In the genomic region with DNA sequence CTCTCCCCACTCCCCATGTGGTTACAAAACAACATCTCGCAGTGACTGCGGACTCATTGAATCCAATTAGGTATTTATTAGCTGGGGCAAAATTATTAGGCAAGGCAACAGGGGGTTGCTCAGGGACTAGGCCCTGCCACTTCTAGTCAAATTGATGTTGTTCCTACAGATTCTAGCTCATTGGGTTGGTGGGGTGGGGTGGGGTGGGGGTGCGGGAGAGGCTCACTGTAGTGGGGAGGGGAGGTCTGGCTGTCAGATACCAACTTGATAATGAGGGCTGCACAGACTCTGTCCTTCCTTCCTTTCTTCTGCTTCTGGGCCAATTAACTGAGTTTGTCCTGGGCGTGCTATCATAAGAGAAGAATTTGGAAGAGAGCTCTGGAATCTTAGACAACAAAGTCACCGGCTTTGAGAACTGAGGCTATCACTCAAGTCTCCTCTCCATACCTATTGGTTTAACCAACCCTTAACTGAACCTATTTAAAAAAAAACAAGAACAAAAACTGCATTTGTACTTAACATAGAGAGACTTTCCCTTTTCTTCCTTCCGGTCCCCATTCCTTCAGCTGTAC, we compare ENCODE assay signal across 31 mouse cellular contexts.
A peak's percentile ranks its signal among the peaks of the same experiment; 100 is the strongest.
DNase-seq lines count a peak whose midpoint lies in the region; ATAC-seq lines count a peak whose summit lies in the region.
"Had no signal": no experiment of that assay in that cellular context is flagged by ENCODE, and none has a peak within 500 bp of the region (broad histone marks: within the 10 kb centered on the region; RNA-seq: fewer than 3 reads in every experiment).

No protein-coding gene starts in this region.

- no peaks in the 10 kb centered on the region for H3K9me3 ChIP-seq in embryonic facial prominence, embryonic 13.5 days
- no peaks in the 10 kb centered on the region for H3K9me3 ChIP-seq in embryonic facial prominence, embryonic 10.5 days
- H3K9me3 ChIP-seq in hindbrain, embryonic 11.5 days (ENCODE audit: control insufficient read depth, low read length) = no peaks in the 10 kb centered on the region
- H3K9me3 ChIP-seq in hindbrain, embryonic 10.5 days = no peaks in the 10 kb centered on the region
- no peaks in the 10 kb centered on the region for H3K9me3 ChIP-seq in neural tube, embryonic 11.5 days (ENCODE audit: control insufficient read depth, low read length)
- no peaks in the 10 kb centered on the region for H3K9me3 ChIP-seq in neural tube, embryonic 15.5 days (replicated peaks)
- H3K9me3 ChIP-seq: G1E; hindbrain, embryonic 15.5 days; intestine, embryonic 15.5 days; liver, embryonic 12.5 days; midbrain, embryonic 12.5 days had no signal

- no peak overlapping the region for H3K4me2 ChIP-seq in embryonic facial prominence, embryonic 13.5 days
- H3K4me2 ChIP-seq in hindbrain, embryonic 11.5 days (replicated peaks; ENCODE audit: low read depth, low read length) = no peak overlapping the region
- no peak overlapping the region for H3K4me2 ChIP-seq in neural tube, embryonic 11.5 days (ENCODE audit: low read depth)
- H3K4me2 ChIP-seq in neural tube, embryonic 15.5 days = no peak overlapping the region
- H3K4me2 ChIP-seq: heart, embryonic 11.5 days; hindbrain, embryonic 15.5 days; intestine, embryonic 15.5 days; liver, embryonic 12.5 days; midbrain, embryonic 12.5 days had no signal

- H3K4me3 ChIP-seq in embryonic facial prominence, embryonic 13.5 days = no peak overlapping the region
- H3K4me3 ChIP-seq in embryonic facial prominence, embryonic 10.5 days = no peak overlapping the region
- H3K4me3 ChIP-seq in hindbrain, embryonic 11.5 days (ENCODE audit: low read depth, low read length) = no peak overlapping the region
- H3K4me3 ChIP-seq in hindbrain, embryonic 10.5 days = no peak overlapping the region
- H3K4me3 ChIP-seq in neural tube, embryonic 11.5 days (ENCODE audit: low read depth, low read length) = no peak overlapping the region
- no peak overlapping the region for H3K4me3 ChIP-seq in neural tube, embryonic 15.5 days (replicated peaks)
- H3K4me3 ChIP-seq: hindbrain, embryonic 15.5 days; intestine, embryonic 15.5 days; liver, embryonic 12.5 days; megakaryocyte, embryonic 14.5 days; midbrain, embryonic 12.5 days had no signal

- no peak for DNase-seq in embryonic facial prominence, embryonic 10.5 days (ENCODE audit: low spot score)
- no peak for DNase-seq in hindbrain, embryonic 11.5 days (ENCODE audit: low spot score)
- no peak for DNase-seq in hindbrain, embryonic 10.5 days (ENCODE audit: low spot score)
- no peak for DNase-seq in neural tube, embryonic 11.5 days (ENCODE audit: low spot score)
- peak; percentile 65 for DNase-seq in retina, embryonic 14.5 days (ENCODE audit: low spot score)
- DNase-seq: adrenal gland, postnatal 25 days; cerebellum, adult 18-20 months; cerebellum, postnatal 10 days; gastrocnemius, postnatal 25 days; heart, adult 11 months; heart, postnatal 36 days; kidney, postnatal 4 days; liver, postnatal 0 days; lung, postnatal 4 days; right cerebral cortex, adult 18-20 months; right cerebral cortex, postnatal 4 days; thymus, adult 18-20 months; thymus, postnatal 25 days had no signal

- no peaks in the 10 kb centered on the region for H3K36me3 ChIP-seq in embryonic facial prominence, embryonic 13.5 days
- H3K36me3 ChIP-seq in embryonic facial prominence, embryonic 10.5 days (replicated peaks) = no peaks in the 10 kb centered on the region
- no peaks in the 10 kb centered on the region for H3K36me3 ChIP-seq in hindbrain, embryonic 11.5 days (ENCODE audit: control insufficient read depth, insufficient read depth, low read length)
- no peaks in the 10 kb centered on the region for H3K36me3 ChIP-seq in hindbrain, embryonic 10.5 days
- no peaks in the 10 kb centered on the region for H3K36me3 ChIP-seq in neural tube, embryonic 11.5 days (ENCODE audit: control insufficient read depth, insufficient read depth, low read length)
- no peaks in the 10 kb centered on the region for H3K36me3 ChIP-seq in neural tube, embryonic 15.5 days
- H3K36me3 ChIP-seq: G1E; hindbrain, embryonic 15.5 days; intestine, embryonic 15.5 days; liver, embryonic 12.5 days; midbrain, embryonic 12.5 days had no signal

- H3K9ac ChIP-seq in embryonic facial prominence, embryonic 13.5 days = no peak overlapping the region
- H3K9ac ChIP-seq in hindbrain, embryonic 11.5 days (ENCODE audit: low read depth, low read length) = no peak overlapping the region
- no peak overlapping the region for H3K9ac ChIP-seq in neural tube, embryonic 11.5 days (ENCODE audit: low read length)
- H3K9ac ChIP-seq in neural tube, embryonic 15.5 days (replicated peaks) = no peak overlapping the region
- H3K9ac ChIP-seq: hindbrain, embryonic 15.5 days; intestine, embryonic 15.5 days; liver, embryonic 12.5 days; liver, postnatal 0 days; midbrain, embryonic 12.5 days had no signal

- no peak overlapping the region for H3K27ac ChIP-seq in embryonic facial prominence, embryonic 13.5 days
- no peak overlapping the region for H3K27ac ChIP-seq in embryonic facial prominence, embryonic 10.5 days (replicated peaks)
- H3K27ac ChIP-seq in hindbrain, embryonic 11.5 days (ENCODE audit: low read depth, low read length) = no peak overlapping the region
- H3K27ac ChIP-seq in hindbrain, embryonic 10.5 days = no peak overlapping the region
- H3K27ac ChIP-seq in neural tube, embryonic 11.5 days (ENCODE audit: low read depth, low read length) = no peak overlapping the region
- H3K27ac ChIP-seq in neural tube, embryonic 15.5 days (replicated peaks) = no peak overlapping the region
- H3K27ac ChIP-seq: hindbrain, embryonic 15.5 days; intestine, embryonic 15.5 days; liver, embryonic 12.5 days; midbrain, embryonic 12.5 days; stomach, postnatal 0 days had no signal

- H3K4me1 ChIP-seq in embryonic facial prominence, embryonic 13.5 days = peaks cover 6% of the 10 kb centered on the region
- peaks cover 21% of the 10 kb centered on the region for H3K4me1 ChIP-seq in embryonic facial prominence, embryonic 10.5 days
- peaks cover 4% of the 10 kb centered on the region; the same call in 1 of the 2 replicates for H3K4me1 ChIP-seq in hindbrain, embryonic 11.5 days (replicated peaks; ENCODE audit: control insufficient read depth, insufficient read depth, low read length)
- peaks cover 27% of the 10 kb centered on the region for H3K4me1 ChIP-seq in hindbrain, embryonic 10.5 days (replicated peaks)
- H3K4me1 ChIP-seq in neural tube, embryonic 11.5 days (ENCODE audit: control insufficient read depth, insufficient read depth, low read length) = peaks cover 9% of the 10 kb centered on the region; the same call in 1 of the 2 replicates
- H3K4me1 ChIP-seq in neural tube, embryonic 15.5 days = peaks cover 18% of the 10 kb centered on the region
- H3K4me1 ChIP-seq: liver, embryonic 12.5 days; megakaryocyte, embryonic 14.5 days had no signal

- WGBS in embryonic facial prominence, embryonic 13.5 days = 83% methylated on average over 6 of the region's 6 CpGs
- WGBS in embryonic facial prominence, embryonic 10.5 days = 77% methylated on average over 6 of the region's 6 CpGs
- 81% methylated on average over 6 of the region's 6 CpGs for WGBS in hindbrain, embryonic 11.5 days
- WGBS in hindbrain, embryonic 10.5 days = 72% methylated on average over 6 of the region's 6 CpGs
- 73% methylated on average over 6 of the region's 6 CpGs for WGBS in neural tube, embryonic 11.5 days
- whole genome bisulfite sequencing in neural tube, embryonic 15.5 days = 54% methylated on average over 6 of the region's 6 CpGs

- 0 out of 2 replicates have a peak, but pooled peaks have one; percentile 15 for ATAC-seq in embryonic facial prominence, embryonic 13.5 days (ENCODE audit: insufficient number of reproducible peaks, insufficient read depth, low FRiP score, low TSS enrichment, low read depth)
- peak; percentile 28; the same call in 1 of the 2 replicates for ATAC-seq in hindbrain, embryonic 11.5 days (ENCODE audit: low FRiP score)
- peak; percentile 11; the same call in 1 of the 2 replicates for ATAC-seq in neural tube, embryonic 11.5 days (ENCODE audit: insufficient read depth, low FRiP score, low TSS enrichment)
- no peak; the same call in 1 of the 2 replicates for ATAC-seq in neural tube, embryonic 15.5 days (ENCODE audit: low FRiP score)
- ATAC-seq in monocyte, adult 5-6 weeks (replicated peaks; ENCODE audit: insufficient number of reproducible peaks, low FRiP score, low TSS enrichment, poor library complexity, severe bottlenecking) = no peak
- ATAC-seq: intestine, embryonic 15.5 days; liver, embryonic 12.5 days; liver, postnatal 0 days; Patski had no signal

- H3K27me3 ChIP-seq in embryonic facial prominence, embryonic 13.5 days = no peaks in the 10 kb centered on the region
- H3K27me3 ChIP-seq in embryonic facial prominence, embryonic 10.5 days (replicated peaks; ENCODE audit: low read depth, poor library complexity, severe bottlenecking) = no peaks in the 10 kb centered on the region
- no peaks in the 10 kb centered on the region for H3K27me3 ChIP-seq in hindbrain, embryonic 11.5 days (ENCODE audit: control insufficient read depth, insufficient read depth, low read length)
- no peaks in the 10 kb centered on the region for H3K27me3 ChIP-seq in hindbrain, embryonic 10.5 days (ENCODE audit: insufficient read depth, poor library complexity, severe bottlenecking)
- no peaks in the 10 kb centered on the region for H3K27me3 ChIP-seq in neural tube, embryonic 11.5 days (ENCODE audit: control insufficient read depth, insufficient read depth, low read length)
- no peaks in the 10 kb centered on the region for H3K27me3 ChIP-seq in neural tube, embryonic 15.5 days (replicated peaks)
- H3K27me3 ChIP-seq: CH12.LX; hindbrain, embryonic 15.5 days; intestine, embryonic 15.5 days; megakaryocyte, embryonic 14.5 days; midbrain, embryonic 12.5 days; Patski had no signal

Comparison
In these comparisons a context has a peak if more than half of its experiments do, and no peak if none do; other contexts are left out.
1. ATAC-seq: peak in embryonic facial prominence, embryonic 13.5 days (single experiment), hindbrain, embryonic 11.5 days (single experiment) and neural tube, embryonic 11.5 days (single experiment); none in neural tube, embryonic 15.5 days (single experiment) and monocyte, adult 5-6 weeks (single experiment).